Mouse (Mus musculus): ENCODE data around the gene Armt1.

The Armt1 gene

DNA sequence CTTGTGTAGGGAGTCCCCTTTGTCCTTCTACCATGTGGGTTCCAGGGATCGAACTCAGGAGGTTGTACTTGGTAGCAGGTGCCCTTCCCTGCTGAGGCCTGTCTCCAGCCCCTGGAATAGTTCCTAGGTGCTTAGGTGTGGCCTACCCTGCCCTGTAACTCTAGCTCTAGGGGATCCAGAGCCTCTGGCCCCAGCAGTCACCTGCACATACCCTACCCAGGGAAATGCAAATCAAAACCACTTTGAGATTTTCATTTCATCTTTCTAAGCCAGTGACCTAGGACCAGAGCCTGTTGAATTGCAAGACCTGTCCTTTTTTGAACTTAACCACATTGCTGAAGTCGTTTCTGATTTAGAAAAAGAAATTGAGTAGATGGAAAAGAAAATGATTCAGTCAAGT is 1.6 kb downstream of the Armt1 start:
- 80% methylated on average over 2 of the region's 2 CpGs for WGBS

DNA sequence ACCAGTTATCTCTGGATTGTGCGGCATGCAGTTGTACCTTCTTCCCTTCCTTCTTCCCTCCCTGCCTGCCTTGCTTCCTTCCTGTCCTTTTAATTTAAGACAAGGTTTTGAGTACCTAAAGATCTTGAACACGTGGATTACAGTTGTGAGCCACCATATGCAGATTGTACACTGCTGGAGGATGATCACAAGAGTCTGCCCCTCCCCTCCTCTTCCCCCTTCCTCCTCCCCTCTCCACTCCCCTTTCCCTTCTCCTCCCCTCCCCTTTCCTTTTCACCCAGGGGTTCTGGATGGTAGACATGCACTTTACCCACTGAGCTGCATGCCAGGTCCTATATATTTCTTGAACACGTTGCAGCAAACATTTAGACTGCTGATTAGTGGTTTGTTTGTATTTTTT is 3.1 kb downstream of the Armt1 start:
- WGBS, result 90% methylated on average over 3 of the region's 3 CpGs

DNA sequence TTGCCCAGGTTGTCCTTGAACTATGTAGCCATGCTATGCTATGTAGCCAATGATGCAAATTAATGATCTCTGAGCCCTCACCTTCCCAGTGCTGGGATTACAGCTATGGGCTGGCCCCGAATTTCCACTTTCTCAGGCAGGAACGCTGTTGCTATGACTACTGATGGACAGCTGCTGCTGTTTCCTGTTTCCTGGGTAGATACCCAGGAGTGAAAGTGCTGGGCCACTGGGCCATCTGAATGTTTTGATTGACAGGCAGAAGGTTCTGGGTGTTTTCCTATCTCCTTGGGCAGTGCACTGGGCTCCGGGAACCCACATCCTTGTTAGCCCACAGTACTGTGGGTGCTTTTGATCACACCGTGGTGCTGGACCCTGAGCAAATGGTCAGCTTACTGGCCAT is 24.1 kb downstream of the Armt1 start:
- WGBS, result 81% methylated on average over 4 of the region's 4 CpGs

DNA sequence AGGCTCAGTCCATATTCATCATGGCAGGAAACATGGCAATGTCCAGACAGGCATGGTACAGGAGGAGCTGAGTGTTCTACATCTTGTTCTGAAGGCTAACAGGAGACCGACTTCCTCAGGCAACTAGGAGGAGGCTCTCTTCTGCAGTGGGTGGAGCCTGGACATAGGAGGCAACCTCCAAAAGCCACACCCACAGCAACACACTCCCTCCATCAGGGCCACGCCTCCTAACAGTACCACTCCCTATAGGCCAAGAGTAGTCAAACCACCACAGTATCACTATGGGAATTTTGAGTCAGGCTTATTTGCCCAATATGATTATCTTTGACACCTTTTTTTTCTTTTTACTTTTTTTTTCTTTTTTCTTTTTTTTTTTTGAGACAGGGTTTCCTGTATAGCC is 27.9 kb downstream of the Armt1 start:
- 93% methylated on average over 2 of the region's 2 CpGs for WGBS

DNA sequence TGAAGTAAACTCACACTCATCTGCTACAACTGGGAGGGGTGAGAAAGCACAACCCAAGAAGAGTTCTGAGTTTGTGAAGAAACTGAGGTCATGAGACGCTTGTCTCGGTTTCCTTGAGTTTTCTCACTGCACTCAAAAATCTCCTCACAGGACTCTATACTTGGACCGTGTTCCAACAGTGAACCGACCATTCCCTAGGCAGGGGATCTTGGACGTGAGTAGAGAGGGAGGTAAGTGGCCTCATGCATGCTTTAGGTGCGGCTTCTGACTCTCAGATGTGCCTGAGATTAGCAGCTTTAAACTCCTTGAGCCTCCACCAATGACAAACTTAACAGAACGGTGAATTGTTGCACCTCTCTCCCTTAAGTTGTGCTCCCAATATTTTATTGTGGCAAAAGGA is 33.5 kb downstream of the Armt1 start:
- whole genome bisulfite sequencing, result 87% methylated on average over 7 of the region's 7 CpGs

DNA sequence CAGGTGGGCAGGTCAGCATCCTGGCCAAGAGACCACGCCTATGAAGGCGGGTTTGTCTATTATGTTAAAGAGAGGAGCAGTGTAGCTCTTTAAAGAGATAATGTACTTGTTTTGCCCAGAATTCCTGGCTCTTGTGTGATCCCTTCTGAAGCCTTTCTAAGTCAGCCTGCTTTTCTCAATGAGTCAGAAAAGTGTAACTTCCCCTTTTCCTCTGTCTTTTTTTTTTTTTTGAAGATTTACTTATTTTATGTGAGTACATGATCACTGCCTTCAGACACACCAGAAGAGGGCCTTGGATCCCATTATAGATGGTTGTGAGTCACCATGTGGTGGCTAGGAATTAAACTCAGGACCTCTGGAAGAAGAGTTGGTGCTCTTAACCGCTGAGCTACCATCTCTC is 37.1 kb downstream of the Armt1 start:
- 81% methylated on average over 3 of the region's 3 CpGs for WGBS

DNA sequence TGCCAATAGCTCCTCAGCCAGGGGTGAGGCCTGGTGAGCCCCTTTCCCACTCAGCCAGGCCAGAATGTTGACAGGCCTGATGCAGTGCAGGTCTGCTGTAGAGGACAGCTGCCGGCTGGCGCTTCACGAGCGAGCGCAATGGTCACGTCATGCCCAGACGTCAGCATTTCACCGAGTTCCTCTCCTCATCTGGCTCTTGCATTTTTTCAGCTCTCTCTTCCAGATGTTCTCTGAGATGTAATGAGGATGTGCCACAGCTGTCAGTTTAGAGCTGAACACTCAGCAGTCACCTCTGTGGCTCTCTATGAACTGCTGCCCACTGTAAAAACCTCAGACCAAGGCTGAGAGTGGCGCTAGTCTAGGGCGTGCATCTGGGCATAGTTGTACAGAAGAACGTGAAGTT is 41.3 kb downstream of the Armt1 start:
- WGBS, result 92% methylated on average over 11 of the region's 11 CpGs

DNA sequence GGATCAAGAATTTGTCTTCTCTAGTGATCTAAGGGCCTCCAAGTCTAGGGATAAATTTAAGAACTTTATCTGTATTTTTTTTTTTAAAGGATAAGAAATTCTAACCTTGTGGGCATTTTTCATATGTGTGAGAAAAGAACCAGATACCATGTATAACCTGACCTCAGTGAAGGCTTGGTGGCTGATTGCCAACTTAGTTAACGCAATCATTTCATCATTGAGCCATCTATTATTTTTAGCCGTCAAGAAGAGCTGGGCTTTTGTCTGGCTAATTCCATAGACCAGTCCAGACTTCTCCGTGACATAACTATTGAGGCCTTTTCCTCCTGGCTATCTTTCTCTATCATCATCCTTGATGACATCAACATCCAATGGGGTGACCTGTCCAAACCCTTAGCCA is 43.2 kb downstream of the Armt1 start:
- 89% methylated on average over 3 of the region's 3 CpGs for WGBS

DNA sequence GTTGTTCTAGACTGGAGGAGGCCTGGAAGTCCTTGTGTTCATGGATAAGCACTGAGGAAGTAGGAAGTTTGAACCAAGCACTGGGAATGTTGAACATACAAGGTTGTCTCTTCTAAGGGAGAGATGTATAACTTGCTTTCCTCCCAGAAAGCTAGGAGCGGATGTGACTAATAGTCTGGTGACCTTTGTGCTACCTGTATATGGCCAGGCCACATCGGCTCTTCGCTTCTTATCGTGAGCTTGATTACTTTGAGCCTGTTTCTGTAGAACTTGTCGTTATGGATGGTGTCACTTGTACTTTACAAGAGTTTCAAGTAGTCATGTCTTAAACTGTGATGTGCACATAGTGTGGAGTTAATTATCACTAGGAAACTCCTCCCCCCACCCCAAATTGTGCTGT is 44.3 kb downstream of the Armt1 start:
- 92% methylated on average over 5 of the region's 5 CpGs for WGBS

DNA sequence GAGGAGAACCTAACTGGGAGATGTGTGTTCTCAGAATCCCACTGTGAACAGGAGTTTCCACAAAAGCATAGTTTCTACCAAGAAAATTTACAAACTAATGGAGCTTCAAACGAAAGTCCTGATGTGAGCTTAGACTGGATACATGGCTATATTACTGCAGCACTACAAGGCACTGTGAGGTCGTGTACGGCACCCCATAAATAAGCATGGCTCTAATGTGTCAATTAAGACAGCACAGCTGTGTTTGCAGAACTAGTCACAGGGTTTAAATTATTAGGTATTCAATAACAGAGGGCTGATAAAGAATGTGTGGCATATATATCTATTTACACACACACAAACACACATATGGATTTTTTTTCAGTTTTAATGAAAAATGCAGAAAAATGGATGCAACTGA is 48.7 kb downstream of the Armt1 start:
- 91% methylated on average over 3 of the region's 3 CpGs for WGBS

DNA sequence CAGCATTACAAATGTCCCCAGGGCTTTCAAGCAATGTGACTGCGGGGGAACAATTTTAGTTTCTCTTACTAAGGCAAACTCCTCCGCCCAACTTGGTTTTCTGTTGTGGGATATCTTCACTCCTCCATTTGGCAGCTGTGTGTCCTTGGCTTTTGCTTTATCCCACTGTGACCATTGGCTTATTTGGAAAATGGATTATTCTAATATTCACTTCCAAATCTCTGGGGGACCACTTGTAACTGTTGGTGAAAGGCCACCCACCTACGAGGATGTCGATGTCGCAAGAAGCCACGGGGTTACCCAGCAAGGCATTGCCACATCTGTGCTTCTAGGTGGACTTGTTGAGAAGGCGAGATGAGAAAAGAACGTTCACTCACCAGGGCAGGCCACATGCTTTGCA is 49.4 kb downstream of the Armt1 start:
- WGBS, result 88% methylated on average over 8 of the region's 8 CpGs

DNA sequence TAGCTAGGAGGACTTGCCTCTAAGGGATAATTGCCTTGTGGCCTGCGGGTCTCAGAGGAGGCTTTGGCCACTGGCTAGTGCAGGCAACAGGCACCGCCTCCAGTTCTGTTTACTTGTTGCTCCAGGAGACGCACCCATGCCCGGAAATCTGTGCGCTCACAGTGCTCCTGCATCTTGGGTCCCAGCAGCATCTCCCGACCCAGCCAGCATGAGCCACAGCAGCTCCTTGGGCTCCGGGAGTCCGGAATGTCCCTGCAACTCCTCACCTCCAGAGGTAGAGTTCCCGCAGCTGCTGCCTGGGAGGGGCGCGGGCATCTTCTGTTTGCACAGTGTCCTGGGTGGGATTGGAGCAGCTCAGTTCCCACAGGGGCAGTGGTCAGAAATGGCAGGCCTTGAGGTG is 50.1 kb downstream of the Armt1 start, which contains the start of gene Ccdc170:
Gene Ccdc170, plus strand, starts transcription at position 148 of the 400 bp plus-strand sequence.
- WGBS, result 57% methylated on average over 11 of the region's 11 CpGs

DNA sequence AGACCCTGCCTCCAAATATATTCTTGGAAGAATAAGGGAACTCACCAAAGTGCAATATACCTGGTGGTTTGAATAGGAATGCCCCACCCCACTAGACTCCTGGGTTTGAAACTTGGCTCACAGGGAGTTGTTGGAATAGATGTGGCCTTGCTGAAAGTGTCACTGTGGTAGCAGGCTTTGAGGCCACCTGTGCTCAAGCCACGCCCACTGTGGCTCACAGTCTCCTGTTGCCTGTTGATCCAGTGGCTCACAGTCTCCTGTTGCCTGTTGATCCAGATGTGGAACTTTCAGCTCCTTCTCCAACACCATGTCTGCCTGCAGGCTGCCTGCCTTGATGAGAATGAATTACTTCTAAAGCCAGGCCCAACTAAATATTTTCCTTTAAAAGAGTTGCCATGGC is 51.6 kb downstream of the Armt1 start:
- WGBS, result 97% methylated on average over 1 of the region's 1 CpGs

DNA sequence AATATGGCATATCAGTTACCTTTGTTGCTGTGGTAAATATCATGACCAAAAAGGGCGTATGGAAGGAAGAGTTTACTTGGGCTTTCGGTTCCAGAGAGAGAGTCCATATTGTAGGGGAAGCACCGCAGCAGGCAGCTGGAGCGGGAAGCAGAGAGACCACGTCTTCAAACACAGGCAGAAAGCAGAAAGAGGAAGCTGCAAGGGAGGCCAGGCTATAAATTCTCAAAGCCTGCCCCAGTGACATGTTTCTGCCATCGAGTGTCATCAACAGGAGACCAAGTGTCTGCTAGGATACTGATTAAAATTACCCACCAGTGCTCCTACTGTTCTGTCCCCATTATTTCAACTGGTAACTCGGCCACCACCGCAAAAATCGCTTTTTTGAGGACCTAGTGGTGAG is 52.7 kb downstream of the Armt1 start:
- 85% methylated on average over 9 of the region's 9 CpGs for WGBS

DNA sequence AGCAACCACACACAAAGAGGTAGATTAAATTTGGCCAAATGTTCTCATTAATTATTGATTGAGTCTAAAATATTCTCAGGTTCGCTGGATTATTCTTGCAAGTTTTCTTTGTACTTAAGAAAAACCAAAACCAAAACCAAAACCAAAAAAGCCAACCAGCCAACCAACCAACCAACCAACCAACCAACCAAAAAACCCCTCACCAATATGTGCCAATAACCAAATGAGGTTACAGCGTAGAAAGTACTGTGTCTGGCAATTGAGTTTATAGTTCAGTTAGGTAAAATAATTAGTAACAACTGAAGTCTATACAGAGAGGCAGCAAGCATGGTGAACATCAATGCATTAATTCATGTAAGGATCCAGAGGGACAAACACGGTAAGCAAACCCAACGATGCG is 57.6 kb downstream of the Armt1 start:
- WGBS, result 78% methylated on average over 5 of the region's 5 CpGs

DNA sequence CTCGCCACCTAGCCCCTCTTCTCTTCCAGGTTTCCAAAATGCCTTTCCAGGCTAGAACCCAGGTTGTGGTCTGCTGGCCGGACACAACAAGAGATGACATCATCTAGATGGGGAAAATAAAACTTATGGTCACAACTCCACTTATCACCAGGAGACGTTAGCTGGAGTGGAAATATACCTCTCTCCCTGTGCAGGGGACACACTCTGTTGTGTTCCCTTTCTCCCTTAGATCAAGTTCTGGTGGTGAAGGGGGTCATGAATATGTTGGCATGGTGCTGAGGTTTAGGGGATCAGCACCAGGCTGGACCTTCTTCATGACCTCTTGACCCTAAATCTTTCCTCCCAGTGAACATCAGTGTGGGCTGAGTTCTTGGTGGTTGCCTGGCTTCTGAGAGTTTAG is 59.0 kb downstream of the Armt1 start:
- WGBS, result 53% methylated on average over 3 of the region's 3 CpGs

DNA sequence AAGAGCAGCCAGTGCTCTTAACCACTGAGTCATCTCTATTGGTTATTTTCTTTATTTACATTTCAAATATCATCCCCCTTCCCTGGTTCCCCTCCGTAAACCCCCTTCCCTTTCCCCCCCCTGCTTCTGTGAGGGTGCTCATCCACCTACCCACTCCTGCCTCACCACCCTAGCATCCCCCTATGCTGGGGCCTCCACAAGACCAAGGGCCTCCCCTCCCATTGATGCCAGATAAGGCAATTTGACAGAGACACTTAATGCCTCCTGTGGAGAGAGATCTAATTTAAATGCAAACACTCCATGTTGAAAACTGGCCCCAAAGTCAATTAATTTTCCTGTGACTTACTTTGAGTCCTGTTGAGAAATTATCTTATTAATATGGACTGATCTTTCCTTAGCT is 59.8 kb downstream of the Armt1 start:
- WGBS, result 75% methylated on average over 1 of the region's 1 CpGs

DNA sequence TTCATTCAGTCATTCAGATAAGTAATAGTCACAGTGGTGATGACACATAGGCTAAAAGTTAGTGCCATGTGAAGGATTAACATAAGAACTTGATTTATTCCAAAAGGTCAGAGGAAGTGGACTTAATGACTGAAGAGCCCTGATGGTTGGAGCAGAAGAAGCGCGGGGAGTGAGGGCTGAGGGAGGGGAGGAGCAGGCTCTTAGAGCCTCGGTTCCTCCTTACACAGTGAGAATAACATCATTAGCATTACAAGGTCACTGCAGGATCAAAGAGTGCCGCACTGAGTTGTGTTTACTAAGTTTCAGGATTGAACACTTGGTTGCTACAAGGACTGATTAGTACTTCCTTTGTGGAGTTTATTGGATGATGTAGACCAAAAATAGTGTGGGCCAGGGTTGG is 60.6 kb downstream of the Armt1 start:
- WGBS, result 60% methylated on average over 4 of the region's 4 CpGs

DNA sequence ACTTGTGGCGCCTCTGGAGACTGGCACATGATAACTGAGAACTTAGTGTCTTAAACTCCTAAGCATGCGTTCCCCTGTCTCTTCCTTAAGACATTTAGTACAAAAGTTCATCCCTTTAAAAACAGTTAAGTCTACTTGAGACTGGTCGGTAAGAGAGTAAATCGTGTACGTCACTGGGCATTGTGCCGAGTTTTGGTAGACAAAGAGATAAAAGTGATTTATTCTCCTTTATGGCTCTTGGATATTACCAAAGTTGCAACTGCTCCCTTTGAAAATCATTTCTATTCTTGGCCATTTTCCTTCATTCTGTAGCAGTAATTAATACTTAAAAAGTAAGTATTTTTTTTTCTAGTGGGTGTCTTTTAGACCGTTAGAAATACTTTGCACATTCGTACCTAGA is 71.0 kb downstream of the Armt1 start:
- 92% methylated on average over 8 of the region's 8 CpGs for WGBS

Measured in cerebral cortex, adult 2 months (tissue).